Mouse (Mus musculus) midbrain, embryonic 11.5 days (tissue): ENCODE measurements around the gene Dusp16. TPM values are rescaled to one million over a fixed set of nuclear protein-coding genes. Genes with fewer than 3 reads are reported as not detected.

Experiments
- ATAC-seq: fragments of 200-750 bp; cut with Nextera tagmentation; 2 replicates; pipeline ENCODE4 v1.8.0; 2017; ENCODE audit warnings: moderate TSS enrichment, moderate library complexity; ENCODE audit not compliant: low FRiP score
- DNase-seq: peaks from one replicate; pipeline ENCODE4 v3.0.0; 2015; ENCODE audit warnings: low spot score; ENCODE audit errors: missing footprints
- H3K27ac ChIP-seq: fragments of 300-500 bp; sonication (generic); 2 replicates; pipeline ENCODE4 v1.5.1; 2014; ENCODE audit warnings: low read depth, low read length
- H3K27me3 ChIP-seq: fragments of 300-500 bp; sonication (generic); 2 replicates; pipeline ENCODE4 v1.6.1; 2014; ENCODE audit warnings: mild to moderate bottlenecking, low read length, moderate library complexity, mixed read lengths; ENCODE audit not compliant: control insufficient read depth, insufficient read depth
- H3K36me3 ChIP-seq: fragments of 300-500 bp; sonication (generic); 2 replicates; pipeline ENCODE4 v1.6.1; 2014; ENCODE audit warnings: mild to moderate bottlenecking, low read length, moderate library complexity, mixed read lengths; ENCODE audit not compliant: control insufficient read depth, insufficient read depth
- H3K4me1 ChIP-seq: fragments of 300-500 bp; sonication (generic); 2 replicates; pipeline ENCODE4 v1.6.1; 2014; ENCODE audit warnings: low read length; ENCODE audit not compliant: control insufficient read depth, insufficient read depth
- H3K4me2 ChIP-seq: fragments of 300-500 bp; sonication (generic); 2 replicates; pipeline ENCODE4 v1.6.1; 2014; ENCODE audit warnings: mild to moderate bottlenecking, moderate library complexity
- H3K4me3 ChIP-seq: fragments of 300-500 bp; sonication (generic); 2 replicates; pipeline ENCODE4 v1.5.1; 2014; ENCODE audit warnings: low read depth, low read length
- H3K9ac ChIP-seq: fragments of 300-500 bp; sonication (generic); 2 replicates; pipeline ENCODE4 v1.6.1; 2014; ENCODE audit warnings: low read length
- H3K9me3 ChIP-seq: fragments of 300-500 bp; sonication (generic); 2 replicates; pipeline ENCODE4 v1.6.1; 2016; ENCODE audit warnings: low read length; ENCODE audit not compliant: control insufficient read depth
- WGBS: fragments of 180-500 bp; shearing (Covaris S2); extraction: QIAGEN DNeasy Blood & Tissue Kit; methylation state at CpG from one replicate; pipeline ENCODE4 v1.1.7; 2014; 5-methylcytosine and 5-hydroxymethylcytosine counted together
- polyA plus RNA-seq: library from polyadenylated mRNA; unstranded; fragments of >200 nt; fragmentation: Nextera tagmentation; extraction: Ambion mirVana; gene quantifications from 2 replicates; pipeline ENCODE4 v1.2.1, GENCODE M21; 2014

The Dusp16 gene
- polyA plus RNA-seq, 1 experiment from 2014 or later, result 18.0 TPM

- Histone ChIP-seq H3K9ac (no peak overlapping the region), H3K4me3 (no peak overlapping the region), H3K4me1 (no peaks in the 10 kb centered on the region), H3K9me3 (no peaks in the 10 kb centered on the region), H3K27ac (no peak overlapping the region), H3K36me3 (no peaks in the 10 kb centered on the region), H3K27me3 (no peaks in the 10 kb centered on the region), H3K4me2 (no peak overlapping the region)
- no peak for DNase-seq
- no peak for ATAC-seq
- WGBS, result 63% methylated on average over 5 of the region's 5 CpGs
These were observed 27.3 kb upstream of the Dusp16 start for GRCm38 (mm10) chr6:134819741-134820140.

- Histone ChIP-seq H3K9ac (no peak overlapping the region), H3K4me3 (no peak overlapping the region), H3K36me3 (no peaks in the 10 kb centered on the region), H3K4me2 (no peak overlapping the region), H3K9me3 (no peaks in the 10 kb centered on the region), H3K27me3 (no peaks in the 10 kb centered on the region), H3K4me1 (no peaks in the 10 kb centered on the region), H3K27ac (no peak overlapping the region)
- ATAC-seq (no peak), DNase-seq (no peak)
- 78% methylated on average over 12 of the region's 12 CpGs for WGBS
These were observed 24.9 kb upstream of the Dusp16 start for GRCm38 (mm10) chr6:134817051-134817928.

GRCm38 (mm10) chr6:134813066-134813465, 20.6 kb upstream of the Dusp16 start:
- H3K27me3 ChIP-seq, result no peaks in the 10 kb centered on the region
- WGBS, result 67% methylated on average over 1 of the region's 1 CpGs
- H3K9ac ChIP-seq, result no peak overlapping the region
- no peaks in the 10 kb centered on the region for H3K4me1 ChIP-seq
- no peak overlapping the region for H3K4me2 ChIP-seq
- no peak overlapping the region for H3K4me3 ChIP-seq
- no peaks in the 10 kb centered on the region for H3K9me3 ChIP-seq
- H3K27ac ChIP-seq, result no peak overlapping the region
- H3K36me3 ChIP-seq, result no peaks in the 10 kb centered on the region
- DNase-seq (no peak), ATAC-seq (no peak)

- no peaks in the 10 kb centered on the region for H3K9me3 ChIP-seq
- H3K9ac ChIP-seq, result no peak overlapping the region
- no peak overlapping the region for H3K27ac ChIP-seq
- no peaks in the 10 kb centered on the region for H3K27me3 ChIP-seq
- H3K4me1 ChIP-seq, result no peaks in the 10 kb centered on the region
- ATAC-seq, result no peak
- no peaks in the 10 kb centered on the region for H3K36me3 ChIP-seq
- no peak overlapping the region for H3K4me2 ChIP-seq
- no peak overlapping the region for H3K4me3 ChIP-seq
- WGBS, result 84% methylated on average over 11 of the region's 11 CpGs
- DNase-seq, result no peak
These were observed 15.4 kb upstream of the Dusp16 start for GRCm38 (mm10) chr6:134807794-134808193.

GRCm38 (mm10) chr6:134807091-134807490, 14.7 kb upstream of the Dusp16 start:
- 83% methylated on average over 1 of the region's 2 CpGs for WGBS
- Histone ChIP-seq H3K9me3 (no peaks in the 10 kb centered on the region), H3K36me3 (no peaks in the 10 kb centered on the region), H3K27ac (no peak overlapping the region), H3K9ac (no peak overlapping the region), H3K4me2 (no peak overlapping the region), H3K4me3 (no peak overlapping the region), H3K4me1 (no peaks in the 10 kb centered on the region), H3K27me3 (no peaks in the 10 kb centered on the region)
- DNase-seq (no peak), ATAC-seq (no peak)

GRCm38 (mm10) chr6:134806130-134806529, 13.7 kb upstream of the Dusp16 start:
- no peak overlapping the region for H3K4me3 ChIP-seq
- H3K36me3 ChIP-seq, result no peaks in the 10 kb centered on the region
- WGBS, result 87% methylated on average over 6 of the region's 6 CpGs
- ATAC-seq (no peak), DNase-seq (no peak)
- H3K27ac ChIP-seq, result no peak overlapping the region
- no peaks in the 10 kb centered on the region for H3K4me1 ChIP-seq
- no peak overlapping the region for H3K4me2 ChIP-seq
- no peaks in the 10 kb centered on the region for H3K27me3 ChIP-seq
- no peaks in the 10 kb centered on the region for H3K9me3 ChIP-seq
- no peak overlapping the region for H3K9ac ChIP-seq

- Histone ChIP-seq H3K9ac (no peak overlapping the region), H3K9me3 (no peaks in the 10 kb centered on the region), H3K36me3 (no peaks in the 10 kb centered on the region), H3K27ac (no peak overlapping the region), H3K27me3 (no peaks in the 10 kb centered on the region), H3K4me3 (no peak overlapping the region), H3K4me2 (no peak overlapping the region), H3K4me1 (no peaks in the 10 kb centered on the region)
- ATAC-seq (no peak), DNase-seq (no peak)
- 80% methylated on average over 5 of the region's 5 CpGs for WGBS
These were observed 12.4 kb upstream of the Dusp16 start for GRCm38 (mm10) chr6:134804736-134805277.

- H3K4me2 ChIP-seq, result no peak overlapping the region
- no peak for ATAC-seq
- no peaks in the 10 kb centered on the region for H3K36me3 ChIP-seq
- no peak overlapping the region for H3K27ac ChIP-seq
- no peaks in the 10 kb centered on the region for H3K9me3 ChIP-seq
- no peak overlapping the region for H3K4me3 ChIP-seq
- WGBS, result 81% methylated on average over 9 of the region's 9 CpGs
- no peak for DNase-seq
- no peak overlapping the region for H3K9ac ChIP-seq
- H3K27me3 ChIP-seq, result no peaks in the 10 kb centered on the region
- H3K4me1 ChIP-seq, result no peaks in the 10 kb centered on the region
These were observed 10.2 kb upstream of the Dusp16 start for GRCm38 (mm10) chr6:134802641-134803043.

- Histone ChIP-seq H3K9me3 (no peaks in the 10 kb centered on the region), H3K4me2 (no peak overlapping the region)
- WGBS, result 80% methylated on average over 1 of the region's 1 CpGs
These were observed 9.1 kb upstream of the Dusp16 start for GRCm38 (mm10) chr6:134801483-134801882.

More at GRCm38 (mm10) chr6:134801483-134801882, 9.1 kb upstream of the Dusp16 start:
- ATAC-seq (no peak), DNase-seq (no peak)
- Histone ChIP-seq H3K27me3 (no peaks in the 10 kb centered on the region), H3K9ac (no peak overlapping the region), H3K4me1 (no peaks in the 10 kb centered on the region), H3K27ac (no peak overlapping the region), H3K36me3 (no peaks in the 10 kb centered on the region), H3K4me3 (no peak overlapping the region)
